Mouse (Mus musculus) liver, embryonic 15.5 days (tissue): Measurements from ENCODE around the gene Irs1. TPM values are rescaled to one million over a fixed set of nuclear protein-coding genes. Genes with fewer than 3 reads are reported as not detected.
A peak's percentile ranks its signal among the peaks of the same experiment; 100 is the strongest.

Experiments
- ATAC-seq: fragments of 200-750 bp; cut with Nextera tagmentation; 2 replicates; pipeline ENCODE4 v1.8.0; 2017; ENCODE audit warnings: moderate number of reproducible peaks, mild to moderate bottlenecking, moderate library complexity; ENCODE audit not compliant: insufficient read depth
- H3K27ac ChIP-seq: fragments of 300-500 bp; sonication (generic); replicated peaks from 2 replicates; pipeline ENCODE4 v1.5.1; 2015; ENCODE audit warnings: mild to moderate bottlenecking, inconsistent platforms
- H3K27me3 ChIP-seq: fragments of 300-500 bp; sonication (generic); 2 replicates; pipeline ENCODE4 v1.6.1; 2015; ENCODE audit warnings: mild to moderate bottlenecking, inconsistent platforms
- H3K36me3 ChIP-seq: fragments of 300-500 bp; sonication (generic); replicated peaks from 2 replicates; pipeline ENCODE4 v1.6.1; 2015; ENCODE audit warnings: moderate library complexity, mild to moderate bottlenecking, inconsistent platforms
- H3K4me1 ChIP-seq: fragments of 300-500 bp; sonication (generic); replicated peaks from 2 replicates; pipeline ENCODE4 v1.6.1; 2015; ENCODE audit warnings: inconsistent platforms
- H3K4me2 ChIP-seq: fragments of 300-500 bp; sonication (generic); 2 replicates; pipeline ENCODE4 v1.6.1; 2015; ENCODE audit warnings: moderate library complexity, mild to moderate bottlenecking, inconsistent platforms
- H3K4me3 ChIP-seq: fragments of 300-500 bp; sonication (generic); replicated peaks from 2 replicates; pipeline ENCODE4 v1.5.1; 2015; ENCODE audit warnings: mild to moderate bottlenecking, inconsistent platforms
- H3K9ac ChIP-seq: fragments of 300-500 bp; sonication (generic); 2 replicates; pipeline ENCODE4 v1.6.1; 2015; ENCODE audit warnings: moderate library complexity, mild to moderate bottlenecking, inconsistent platforms
- H3K9me3 ChIP-seq: fragments of 300-500 bp; sonication (generic); replicated peaks from 2 replicates; pipeline ENCODE4 v1.6.1; 2016; ENCODE audit warnings: inconsistent platforms
- WGBS: fragments of 180-500 bp; shearing (Covaris S2); methylation state at CpG from one replicate; pipeline ENCODE4 v1.1.7; 2015; ENCODE audit warnings: mixed read lengths; ENCODE audit not compliant: insufficient replicate concordance; 5-methylcytosine and 5-hydroxymethylcytosine counted together
- polyA plus RNA-seq: library from polyadenylated mRNA; unstranded; fragments of >200 nt; fragmentation: Nextera tagmentation; extraction: Ambion mirVana; gene quantifications from 2 replicates; pipeline ENCODE4 v1.2.1, GENCODE M21; 2015

The Irs1 gene
- polyA plus RNA-seq, 1 experiment from 2014 or later: 1.1 TPM

GRCm38 (mm10) chr1:82287776-82288325, 3.4 kb downstream of the Irs1 start:
- Histone ChIP-seq H3K27me3 (peaks cover 72% of the 10 kb centered on the region), H3K4me2 (peak overlapping the region; percentile 42), H3K36me3 (peaks cover 7% of the 10 kb centered on the region; the same call in 1 of the 2 replicates), H3K4me1 (peaks cover 22% of the 10 kb centered on the region), H3K9ac (no peak overlapping the region), H3K9me3 (no peaks in the 10 kb centered on the region), H3K27ac (no peak overlapping the region), H3K4me3 (no peak overlapping the region)
- WGBS: 73% methylated on average over 16 of the region's 16 CpGs
- no peak for ATAC-seq

- H3K9me3 ChIP-seq: no peaks in the 10 kb centered on the region
- no peak overlapping the region for H3K9ac ChIP-seq
- H3K4me2 ChIP-seq: peak overlapping the region; percentile 42
- WGBS: 64% methylated on average over 22 of the region's 22 CpGs
- no peak overlapping the region for H3K27ac ChIP-seq
- H3K36me3 ChIP-seq: peaks cover 7% of the 10 kb centered on the region; the same call in 1 of the 2 replicates
- H3K27me3 ChIP-seq: peaks cover 65% of the 10 kb centered on the region
- peaks cover 26% of the 10 kb centered on the region for H3K4me1 ChIP-seq
- H3K4me3 ChIP-seq: peak overlapping the region; percentile 15
- ATAC-seq: no peak
These were observed 4.0 kb downstream of the Irs1 start for GRCm38 (mm10) chr1:82287052-82287775.

GRCm38 (mm10) chr1:82286190-82287051, 4.8 kb downstream of the Irs1 start:
- Histone ChIP-seq H3K36me3 (peaks cover 7% of the 10 kb centered on the region; the same call in 1 of the 2 replicates), H3K27ac (no peak overlapping the region), H3K27me3 (peaks cover 57% of the 10 kb centered on the region), H3K4me1 (peaks cover 26% of the 10 kb centered on the region), H3K4me3 (peak overlapping the region; percentile 15), H3K9ac (no peak overlapping the region), H3K4me2 (peak overlapping the region; percentile 42), H3K9me3 (no peaks in the 10 kb centered on the region)
- no peak for ATAC-seq
- 38% methylated on average over 15 of the region's 15 CpGs for WGBS

- peak overlapping the region; percentile 15 for H3K4me3 ChIP-seq
- H3K4me2 ChIP-seq: peak overlapping the region; percentile 42
- no peak overlapping the region for H3K27ac ChIP-seq
- ATAC-seq: no peak
- H3K9ac ChIP-seq: no peak overlapping the region
- H3K9me3 ChIP-seq: no peaks in the 10 kb centered on the region
- peaks cover 26% of the 10 kb centered on the region for H3K4me1 ChIP-seq
- H3K27me3 ChIP-seq: peaks cover 49% of the 10 kb centered on the region
- H3K36me3 ChIP-seq: peaks cover 7% of the 10 kb centered on the region; the same call in 1 of the 2 replicates
- WGBS: 41% methylated on average over 5 of the region's 5 CpGs
These were observed 5.6 kb downstream of the Irs1 start for GRCm38 (mm10) chr1:82285461-82286189.

GRCm38 (mm10) chr1:82284403-82284802, 6.8 kb downstream of the Irs1 start:
- 34% methylated on average over 4 of the region's 4 CpGs for WGBS
- peak overlapping the region; percentile 63 for H3K4me3 ChIP-seq
- H3K27ac ChIP-seq: peak overlapping the region; percentile 72; the same call in 1 of the 2 replicates
- peaks cover 37% of the 10 kb centered on the region for H3K27me3 ChIP-seq
- ATAC-seq: no peak
- no peak overlapping the region for H3K9ac ChIP-seq
- H3K4me1 ChIP-seq: peaks cover 26% of the 10 kb centered on the region
- peaks cover 7% of the 10 kb centered on the region; the same call in 1 of the 2 replicates for H3K36me3 ChIP-seq
- H3K9me3 ChIP-seq: no peaks in the 10 kb centered on the region
- peak overlapping the region; percentile 29 for H3K4me2 ChIP-seq

- peak overlapping the region; percentile 72 for H3K27ac ChIP-seq
- H3K9ac ChIP-seq: peak overlapping the region; percentile 68; the same call in 1 of the 2 replicates
- ATAC-seq: no peak
- H3K4me1 ChIP-seq: peaks cover 26% of the 10 kb centered on the region
- WGBS: 69% methylated on average over 1 of the region's 1 CpGs
- H3K36me3 ChIP-seq: peaks cover 7% of the 10 kb centered on the region; the same call in 1 of the 2 replicates
- H3K27me3 ChIP-seq: peaks cover 32% of the 10 kb centered on the region
- H3K4me3 ChIP-seq: peak overlapping the region; percentile 63
- H3K4me2 ChIP-seq: peak overlapping the region; percentile 92
- no peaks in the 10 kb centered on the region for H3K9me3 ChIP-seq
These were observed 7.3 kb downstream of the Irs1 start for GRCm38 (mm10) chr1:82283901-82284301.

- peak overlapping the region; percentile 68 for H3K9ac ChIP-seq
- H3K4me1 ChIP-seq: peaks cover 26% of the 10 kb centered on the region
- H3K4me2 ChIP-seq: peak overlapping the region; percentile 92
- peak overlapping the region; percentile 63 for H3K4me3 ChIP-seq
- peaks cover 24% of the 10 kb centered on the region for H3K27me3 ChIP-seq
- under 1% methylated on average over 35 of the region's 35 CpGs for WGBS
- H3K9me3 ChIP-seq: no peaks in the 10 kb centered on the region
- H3K36me3 ChIP-seq: peaks cover 2% of the 10 kb centered on the region; the same call in 1 of the 2 replicates
- peak; percentile 94 for ATAC-seq
- H3K27ac ChIP-seq: peak overlapping the region; percentile 72
These were observed 8.1 kb downstream of the Irs1 start for GRCm38 (mm10) chr1:82282992-82283611.

- H3K9me3 ChIP-seq: no peaks in the 10 kb centered on the region
- peaks cover 16% of the 10 kb centered on the region for H3K4me1 ChIP-seq
- no peak for ATAC-seq
- WGBS: 67% methylated on average over 6 of the region's 6 CpGs
- no peak overlapping the region for H3K27ac ChIP-seq
- H3K4me3 ChIP-seq: no peak overlapping the region
- H3K36me3 ChIP-seq: no peaks in the 10 kb centered on the region
- peaks cover 11% of the 10 kb centered on the region for H3K27me3 ChIP-seq
- no peak overlapping the region for H3K4me2 ChIP-seq
- H3K9ac ChIP-seq: no peak overlapping the region
These were observed 9.4 kb downstream of the Irs1 start for GRCm38 (mm10) chr1:82281823-82282222.

- Histone ChIP-seq H3K4me2 (no peak overlapping the region), H3K27ac (no peak overlapping the region), H3K9ac (no peak overlapping the region), H3K36me3 (no peaks in the 10 kb centered on the region), H3K4me3 (no peak overlapping the region), H3K4me1 (peaks cover 16% of the 10 kb centered on the region), H3K9me3 (no peaks in the 10 kb centered on the region), H3K27me3 (no peaks in the 10 kb centered on the region)
- ATAC-seq: no peak
- WGBS: 50% methylated on average over 1 of the region's 1 CpGs
These were observed 11.4 kb downstream of the Irs1 start for GRCm38 (mm10) chr1:82279768-82280167.

GRCm38 (mm10) chr1:82274361-82274760, 16.9 kb downstream of the Irs1 start:
- Histone ChIP-seq H3K9me3 (no peaks in the 10 kb centered on the region), H3K27me3 (no peaks in the 10 kb centered on the region), H3K4me3 (no peak overlapping the region), H3K9ac (no peak overlapping the region), H3K36me3 (no peaks in the 10 kb centered on the region), H3K4me1 (no peaks in the 10 kb centered on the region), H3K4me2 (no peak overlapping the region), H3K27ac (no peak overlapping the region)
- WGBS: 20% methylated on average over 1 of the region's 1 CpGs
- no peak for ATAC-seq
